Mouse (Mus musculus) lung, embryonic 15.5 days (tissue): ENCODE data around the gene Tars. TPM values are rescaled to one million over a fixed set of nuclear protein-coding genes. Genes with fewer than 3 reads are reported as not detected.

ENCODE experiments used
- ATAC-seq: fragments of 200-750 bp; cut with Nextera tagmentation; 2 replicates; pipeline ENCODE4 v1.8.0; 2017; ENCODE audit warnings: moderate number of reproducible peaks, borderline replicate concordance; ENCODE audit not compliant: low FRiP score, low TSS enrichment; ENCODE audit errors: extremely low read depth
- H3K27ac ChIP-seq: fragments of 300-500 bp; sonication (generic); 2 replicates; pipeline ENCODE4 v1.5.1; 2015; ENCODE audit warnings: moderate library complexity, mild to moderate bottlenecking, inconsistent platforms
- H3K27me3 ChIP-seq: fragments of 300-500 bp; sonication (generic); 2 replicates; pipeline ENCODE4 v1.6.1; 2015; ENCODE audit warnings: inconsistent platforms
- H3K36me3 ChIP-seq: fragments of 300-500 bp; sonication (generic); 2 replicates; pipeline ENCODE4 v1.6.1; 2015; ENCODE audit warnings: inconsistent platforms
- H3K4me1 ChIP-seq: fragments of 300-500 bp; sonication (generic); 2 replicates; pipeline ENCODE4 v1.6.1; 2015; ENCODE audit warnings: inconsistent platforms
- H3K4me2 ChIP-seq: fragments of 300-500 bp; sonication (generic); 2 replicates; pipeline ENCODE4 v1.6.1; 2015; ENCODE audit warnings: inconsistent platforms, mild to moderate bottlenecking, moderate library complexity
- H3K4me3 ChIP-seq: fragments of 300-500 bp; sonication (generic); 2 replicates; pipeline ENCODE4 v1.5.1; 2015; ENCODE audit warnings: mild to moderate bottlenecking, inconsistent platforms
- H3K9ac ChIP-seq: fragments of 300-500 bp; sonication (generic); 2 replicates; pipeline ENCODE4 v1.6.1; 2015; ENCODE audit warnings: inconsistent platforms
- H3K9me3 ChIP-seq: fragments of 300-500 bp; sonication (generic); 2 replicates; pipeline ENCODE4 v1.6.1; 2016; ENCODE audit warnings: inconsistent platforms
- WGBS: fragments of 180-500 bp; shearing (Covaris S2); methylation state at CpG from one replicate; pipeline ENCODE4 v1.1.7; 2015; 5-methylcytosine and 5-hydroxymethylcytosine counted together
- polyA plus RNA-seq: library from polyadenylated mRNA; unstranded; fragments of >200 nt; fragmentation: Nextera tagmentation; extraction: Ambion mirVana; gene quantifications from 2 replicates; pipeline ENCODE4 v1.2.1, GENCODE M21; 2015

The Tars gene
- polyA plus RNA-seq, 1 experiment from 2014 or later, result 58.9 TPM

- no peak overlapping the region for H3K27ac ChIP-seq
- no peak for ATAC-seq
- 87% methylated on average over 6 of the region's 6 CpGs for WGBS
- no peak overlapping the region for H3K9ac ChIP-seq
- peaks cover 43% of the 10 kb centered on the region for H3K36me3 ChIP-seq
- no peaks in the 10 kb centered on the region for H3K9me3 ChIP-seq
- H3K4me1 ChIP-seq, result peaks cover 16% of the 10 kb centered on the region
- no peak overlapping the region for H3K4me3 ChIP-seq
- no peak overlapping the region for H3K4me2 ChIP-seq
- no peaks in the 10 kb centered on the region for H3K27me3 ChIP-seq
Observed at GRCm38 (mm10) chr15:11396421-11396820, 3.0 kb downstream of the Tars start.

DNA sequence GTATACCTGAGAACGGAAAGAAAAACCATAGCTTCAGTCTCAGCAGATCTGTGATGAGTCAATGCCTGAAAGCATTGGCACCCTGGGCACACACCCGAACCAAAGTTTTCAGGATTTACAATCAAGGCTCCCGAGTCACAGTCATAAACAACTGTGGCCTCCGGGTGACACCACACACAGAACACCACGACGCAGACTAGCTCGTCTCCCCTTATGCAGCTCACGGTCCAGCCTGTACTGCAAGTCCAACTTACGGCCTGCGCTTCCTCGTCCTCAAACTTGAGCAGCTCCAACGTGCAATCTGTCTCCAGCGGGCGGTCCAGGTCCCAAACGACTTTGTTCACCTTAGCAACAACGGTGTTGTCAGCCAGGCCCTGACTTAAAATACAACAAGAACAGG, 6.6 kb downstream of the Tars start:
- H3K4me1 ChIP-seq, result 0 out of 2 replicates have a peak, but pooled peaks cover 5% of the 10 kb centered on the region
- no peak overlapping the region for H3K9ac ChIP-seq
- H3K9me3 ChIP-seq, result no peaks in the 10 kb centered on the region
- ATAC-seq, result no peak
- H3K27me3 ChIP-seq, result no peaks in the 10 kb centered on the region
- peaks cover 79% of the 10 kb centered on the region for H3K36me3 ChIP-seq
- H3K27ac ChIP-seq, result no peak overlapping the region
- H3K4me3 ChIP-seq, result no peak overlapping the region
- WGBS, result 93% methylated on average over 16 of the region's 16 CpGs
- H3K4me2 ChIP-seq, result no peak overlapping the region

GRCm38 (mm10) chr15:11383796-11384195, 15.7 kb downstream of the Tars start:
- H3K4me1 ChIP-seq, result no peaks in the 10 kb centered on the region
- WGBS, result 94% methylated on average over 21 of the region's 21 CpGs
- H3K9ac ChIP-seq, result no peak overlapping the region
- H3K27me3 ChIP-seq, result no peaks in the 10 kb centered on the region
- peaks cover 60% of the 10 kb centered on the region for H3K36me3 ChIP-seq
- no peak for ATAC-seq
- no peaks in the 10 kb centered on the region for H3K9me3 ChIP-seq
- no peak overlapping the region for H3K4me3 ChIP-seq
- H3K27ac ChIP-seq, result no peak overlapping the region
- H3K4me2 ChIP-seq, result no peak overlapping the region

DNA sequence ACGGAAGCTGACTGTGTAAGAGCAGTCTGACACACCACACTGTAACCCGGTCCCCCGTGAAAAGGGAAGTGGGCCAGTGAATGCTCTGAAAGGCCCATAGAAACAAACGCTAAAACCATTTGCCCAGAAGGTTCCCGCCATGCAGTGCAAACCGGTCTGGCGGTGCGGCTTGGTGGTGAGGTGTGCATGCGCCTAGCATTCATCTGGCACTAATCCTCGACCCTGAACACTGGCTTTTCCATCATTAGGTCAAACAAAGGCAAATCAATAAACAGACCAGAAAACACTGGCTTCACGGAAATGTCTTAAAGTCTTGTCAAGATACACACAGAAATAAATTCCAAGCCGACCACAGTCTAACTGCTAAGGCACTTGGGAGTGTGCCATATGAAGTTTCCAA, 16.9 kb downstream of the Tars start:
- H3K9me3 ChIP-seq, result no peaks in the 10 kb centered on the region
- H3K27ac ChIP-seq, result no peak overlapping the region
- no peak overlapping the region for H3K4me2 ChIP-seq
- no peak overlapping the region for H3K9ac ChIP-seq
- no peaks in the 10 kb centered on the region for H3K4me1 ChIP-seq
- no peak for ATAC-seq
- no peak overlapping the region for H3K4me3 ChIP-seq
- H3K27me3 ChIP-seq, result no peaks in the 10 kb centered on the region
- WGBS, result 79% methylated on average over 12 of the region's 12 CpGs
- H3K36me3 ChIP-seq, result peaks cover 48% of the 10 kb centered on the region

DNA sequence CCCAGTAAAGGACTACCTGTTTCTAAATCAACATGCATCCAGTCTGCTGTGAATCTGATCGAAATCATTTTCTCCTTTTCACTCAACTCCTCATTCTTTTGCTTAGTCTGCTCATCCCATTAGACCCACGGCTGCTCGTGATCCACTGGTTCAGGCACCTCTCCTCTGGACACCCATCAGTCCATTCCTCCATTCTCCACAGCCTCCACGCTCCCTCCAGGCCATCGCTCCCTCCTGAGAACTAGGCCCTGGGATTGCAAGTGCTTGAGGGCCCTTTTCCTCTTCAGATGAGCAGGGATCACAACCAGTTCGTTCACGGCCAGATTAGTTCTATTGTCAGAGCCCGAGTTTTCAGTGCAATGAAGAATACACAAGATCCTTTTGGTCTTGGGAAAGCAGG, 18.8 kb downstream of the Tars start:
- no peak overlapping the region for H3K9ac ChIP-seq
- no peaks in the 10 kb centered on the region for H3K27me3 ChIP-seq
- no peaks in the 10 kb centered on the region for H3K4me1 ChIP-seq
- no peak overlapping the region for H3K4me3 ChIP-seq
- no peak overlapping the region for H3K27ac ChIP-seq
- ATAC-seq, result no peak
- H3K4me2 ChIP-seq, result no peak overlapping the region
- WGBS, result 82% methylated on average over 8 of the region's 8 CpGs
- H3K36me3 ChIP-seq, result peaks cover 28% of the 10 kb centered on the region
- no peaks in the 10 kb centered on the region for H3K9me3 ChIP-seq

DNA sequence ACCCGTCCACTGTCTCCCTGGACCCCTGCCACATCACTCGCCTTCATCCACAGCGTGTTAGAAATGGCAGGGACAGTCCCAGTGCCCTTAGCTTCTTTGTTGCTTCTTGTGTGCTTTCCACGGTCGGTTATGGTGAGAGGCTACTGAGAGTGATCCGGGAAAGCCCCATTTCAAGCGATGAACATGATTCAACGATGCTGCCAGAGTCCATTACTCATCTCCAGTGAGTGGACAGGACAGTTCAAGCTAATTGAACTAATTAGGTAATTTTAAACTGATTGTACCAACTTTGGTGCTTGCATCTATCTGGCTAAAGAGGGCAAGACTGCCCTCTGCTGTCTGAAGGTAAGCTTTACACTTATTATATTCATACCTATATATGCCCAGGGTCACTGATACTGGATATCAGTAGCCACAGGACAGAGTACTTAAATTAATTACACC, 19.4 kb downstream of the Tars start:
- ATAC-seq, result no peak
- H3K27me3 ChIP-seq, result no peaks in the 10 kb centered on the region
- no peak overlapping the region for H3K9ac ChIP-seq
- H3K36me3 ChIP-seq, result peaks cover 23% of the 10 kb centered on the region
- 37% methylated on average over 8 of the region's 8 CpGs for WGBS
- H3K27ac ChIP-seq, result no peak overlapping the region
- H3K4me1 ChIP-seq, result no peaks in the 10 kb centered on the region
- H3K4me3 ChIP-seq, result no peak overlapping the region
- H3K9me3 ChIP-seq, result no peaks in the 10 kb centered on the region
- no peak overlapping the region for H3K4me2 ChIP-seq

DNA sequence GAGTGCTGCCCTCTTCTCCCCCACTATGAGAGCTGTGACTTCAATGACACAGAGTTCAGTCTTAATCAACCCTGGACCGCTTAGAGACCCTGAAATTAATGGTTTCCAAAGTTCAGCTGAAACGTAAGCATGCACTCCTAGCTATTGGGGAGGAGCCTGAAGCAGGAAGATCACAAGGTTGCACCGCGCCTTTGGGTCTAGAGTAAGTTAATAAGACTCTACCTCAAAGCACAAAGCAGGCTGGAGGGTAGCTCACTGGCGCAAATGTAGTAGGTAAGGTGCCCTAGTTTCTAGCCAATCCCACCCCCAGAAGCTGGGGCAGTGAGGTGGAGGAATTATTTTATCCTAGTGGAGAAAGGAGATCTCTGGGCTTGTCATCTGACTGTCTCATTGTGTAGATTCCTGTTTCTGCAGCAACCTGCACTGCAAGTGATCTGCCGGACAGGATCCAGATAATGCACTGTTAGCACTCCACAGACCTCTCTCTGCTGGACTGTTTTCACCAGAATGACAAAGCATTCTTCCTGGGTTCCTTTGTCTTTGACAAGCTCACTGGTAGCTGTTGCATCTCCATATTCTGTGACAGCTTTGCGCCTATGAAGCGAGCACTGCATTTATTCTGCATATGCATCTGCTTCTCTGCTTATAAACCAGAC, 19.9 kb downstream of the Tars start:
- Histone ChIP-seq H3K27me3 (no peaks in the 10 kb centered on the region), H3K4me3 (no peak overlapping the region), H3K9ac (no peak overlapping the region), H3K36me3 (peaks cover 18% of the 10 kb centered on the region), H3K27ac (no peak overlapping the region), H3K4me2 (no peak overlapping the region), H3K9me3 (no peaks in the 10 kb centered on the region), H3K4me1 (no peaks in the 10 kb centered on the region)
- WGBS, result 82% methylated on average over 8 of the region's 8 CpGs
- ATAC-seq, result no peak

- Histone ChIP-seq H3K4me2 (no peak overlapping the region), H3K9ac (no peak overlapping the region), H3K27ac (no peak overlapping the region), H3K9me3 (no peaks in the 10 kb centered on the region), H3K4me3 (no peak overlapping the region), H3K27me3 (no peaks in the 10 kb centered on the region), H3K4me1 (no peaks in the 10 kb centered on the region), H3K36me3 (no peaks in the 10 kb centered on the region)
- no peak for ATAC-seq
- WGBS, result 63% methylated on average over 7 of the region's 7 CpGs
Observed at GRCm38 (mm10) chr15:11370477-11371085, 28.9 kb downstream of the Tars start.

- no peak overlapping the region for H3K4me2 ChIP-seq
- no peaks in the 10 kb centered on the region for H3K4me1 ChIP-seq
- H3K4me3 ChIP-seq, result no peak overlapping the region
- no peaks in the 10 kb centered on the region for H3K36me3 ChIP-seq
- no peak for ATAC-seq
- H3K27me3 ChIP-seq, result no peaks in the 10 kb centered on the region
- WGBS, result 66% methylated on average over 3 of the region's 3 CpGs
- H3K9ac ChIP-seq, result no peak overlapping the region
- no peak overlapping the region for H3K27ac ChIP-seq
- H3K9me3 ChIP-seq, result no peaks in the 10 kb centered on the region
Observed at GRCm38 (mm10) chr15:11369572-11369971, 29.9 kb downstream of the Tars start.

DNA sequence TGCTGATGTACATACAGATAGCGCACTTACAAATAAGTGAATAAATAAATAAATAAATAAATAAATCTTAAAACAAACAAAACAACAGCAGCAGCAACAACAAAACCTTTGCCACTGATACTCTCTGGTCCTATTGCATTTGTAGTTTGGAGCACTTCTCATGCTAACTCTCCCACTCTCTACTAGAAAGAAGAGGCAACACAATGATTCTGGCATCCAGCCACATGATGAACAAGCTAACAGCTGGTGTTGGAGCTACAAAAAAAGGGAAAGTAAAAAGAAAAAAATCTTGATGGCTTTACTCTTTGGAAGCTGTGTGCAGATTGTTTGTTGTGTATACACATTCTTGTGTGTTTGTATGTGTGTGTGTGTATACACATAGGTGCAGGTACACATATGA, 34.7 kb downstream of the Tars start:
- Histone ChIP-seq H3K4me2 (no peak overlapping the region), H3K27ac (no peak overlapping the region), H3K4me1 (no peaks in the 10 kb centered on the region), H3K9me3 (no peaks in the 10 kb centered on the region), H3K36me3 (no peaks in the 10 kb centered on the region), H3K27me3 (no peaks in the 10 kb centered on the region), H3K4me3 (no peak overlapping the region), H3K9ac (no peak overlapping the region)
- no peak for ATAC-seq
- WGBS, result 98% methylated on average over 1 of the region's 1 CpGs

DNA sequence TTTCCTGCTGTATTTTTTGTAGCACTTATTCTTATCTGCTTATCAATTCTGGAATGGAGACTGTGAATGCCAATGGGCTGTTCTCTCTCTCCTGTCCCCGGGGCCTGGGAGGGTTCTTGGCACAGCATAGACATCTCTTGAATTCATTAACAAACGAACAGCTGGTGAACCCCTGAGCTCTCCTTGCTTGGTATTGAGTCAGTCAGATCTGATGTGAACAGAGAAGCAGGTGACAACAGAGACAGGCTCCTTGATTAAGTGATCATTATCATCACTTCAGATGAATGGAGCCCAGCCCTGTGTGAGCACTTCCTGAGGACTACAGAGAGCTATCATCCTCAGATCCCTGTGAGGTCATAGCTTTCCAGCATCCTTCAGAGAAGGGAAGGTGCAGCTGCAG, 35.4 kb downstream of the Tars start:
- Histone ChIP-seq H3K4me2 (no peak overlapping the region), H3K9ac (no peak overlapping the region), H3K4me1 (no peaks in the 10 kb centered on the region), H3K36me3 (no peaks in the 10 kb centered on the region), H3K27me3 (no peaks in the 10 kb centered on the region), H3K4me3 (no peak overlapping the region), H3K9me3 (no peaks in the 10 kb centered on the region), H3K27ac (no peak overlapping the region)
- 11% methylated on average over 2 of the region's 2 CpGs for WGBS
- ATAC-seq, result no peak

DNA sequence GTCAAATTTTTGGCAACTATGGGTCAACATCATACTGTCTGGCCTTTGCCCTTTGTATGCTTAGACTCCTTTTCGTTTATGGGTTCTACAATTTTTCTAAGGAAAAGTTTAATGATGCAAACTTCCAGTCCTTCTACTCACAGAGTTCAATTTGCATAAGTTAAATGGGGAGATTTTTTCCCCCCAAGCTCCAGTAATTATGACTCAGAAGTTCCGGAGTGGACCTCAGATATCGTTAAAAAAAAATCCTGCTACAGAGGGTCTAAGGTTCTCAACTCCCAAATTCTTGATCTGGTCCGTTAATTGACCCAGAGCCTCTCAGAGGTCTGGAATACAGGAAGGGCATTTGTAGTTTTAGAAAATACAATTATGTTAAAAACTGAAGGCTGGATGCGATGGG, 37.6 kb downstream of the Tars start:
- no peak for ATAC-seq
- Histone ChIP-seq H3K4me3 (no peak overlapping the region), H3K4me1 (no peaks in the 10 kb centered on the region), H3K9me3 (no peaks in the 10 kb centered on the region), H3K27me3 (no peaks in the 10 kb centered on the region), H3K36me3 (no peaks in the 10 kb centered on the region), H3K4me2 (no peak overlapping the region), H3K27ac (no peak overlapping the region), H3K9ac (no peak overlapping the region)
- 78% methylated on average over 5 of the region's 5 CpGs for WGBS
